Mouse (Mus musculus): ENCODE data around the gene Mxra8.
A peak's percentile ranks its signal among the peaks of the same experiment; 100 is the strongest.

Mxra8 gene

GRCm38 (mm10) chr4:155863001-155863400 is 23.5 kb downstream of the Mxra8 start, which contains the start of gene Tas1r3:
Gene Tas1r3 (minus strand): TSS chr4:155863362.
- DNase-seq (ENCODE audit: low spot score in 2 of 2), result no peak

GRCm38 (mm10) chr4:155868614-155869298 is 29.3 kb downstream of the Mxra8 start:
- DNase-seq (ENCODE audit: low spot score in 2 of 2), result peak; percentile 29 to 43

- peak; percentile 92 to 96 for DNase-seq (ENCODE audit: low spot score in 2 of 2)
Observed at GRCm38 (mm10) chr4:155869317-155870033, 30.0 kb downstream of the Mxra8 start, which contains the start of the genes Cptp and Ints11. Gene Cptp (minus strand): TSS chr4:155869440. Gene Ints11 (plus strand): TSS chr4:155869546.

GRCm38 (mm10) chr4:155871404-155871803 is 31.9 kb downstream of the Mxra8 start:
- no peak for DNase-seq (ENCODE audit: low spot score in 2 of 2)

GRCm38 (mm10) chr4:155883587-155883986 is 44.1 kb downstream of the Mxra8 start:
- no peak for DNase-seq (ENCODE audit: low spot score in 2 of 2)

GRCm38 (mm10) chr4:155886330-155886729 is 46.9 kb downstream of the Mxra8 start:
- no peak for DNase-seq (ENCODE audit: low spot score in 2 of 2)

- no peak for DNase-seq (ENCODE audit: low spot score in 2 of 2)
Observed at GRCm38 (mm10) chr4:155887674-155888073, 48.2 kb downstream of the Mxra8 start.

GRCm38 (mm10) chr4:155888181-155888580 is 48.7 kb downstream of the Mxra8 start:
- no peak for DNase-seq (ENCODE audit: low spot score in 2 of 2)

- no peak for DNase-seq (ENCODE audit: low spot score in 2 of 2)
Observed at GRCm38 (mm10) chr4:155889316-155889715, 49.8 kb downstream of the Mxra8 start.

GRCm38 (mm10) chr4:155891011-155891471 is 51.6 kb downstream of the Mxra8 start:
- no peak for DNase-seq (ENCODE audit: low spot score in 2 of 2)

GRCm38 (mm10) chr4:155891551-155892001 is 52.1 kb downstream of the Mxra8 start, which contains the start of the genes Pusl1 and Acap3:
Gene Pusl1 (minus strand): TSS chr4:155891781.
Gene Acap3 (plus strand): TSS chr4:155891822.
- DNase-seq (ENCODE audit: low spot score in 2 of 2), result peak; percentile 91 to 96

GRCm38 (mm10) chr4:155892017-155892416 is 52.5 kb downstream of the Mxra8 start:
- DNase-seq (ENCODE audit: low spot score in 2 of 2), result peak; percentile 71 to 74

- no peak for DNase-seq (ENCODE audit: low spot score in 2 of 2)
Observed at GRCm38 (mm10) chr4:155892438-155893211, 53.1 kb downstream of the Mxra8 start.

- no peak for DNase-seq (ENCODE audit: low spot score in 2 of 2)
Observed at GRCm38 (mm10) chr4:155893212-155893690, 53.8 kb downstream of the Mxra8 start.

Measured in urinary bladder, adult 18-20 months (tissue).